Mouse (Mus musculus) embryonic stem cell, embryonic (primary cell): ENCODE data around the gene Ccdc6.

Experiments used
- CTCF ChIA-PET, 4 experiments: fragments of 300-600 bp in 2 of 4; fragments of 350-600 bp in 2 of 4; sonication (Branson Sonifier 250); formaldehyde crosslinking; loops; one replicate each; lab custom pipeline; 2022; ENCODE audit warnings: inconsistent platforms in 2 of 4; lab: Charles Lee
- POLR2A ChIA-PET, 4 experiments: fragments of 300-600 bp in 2 of 4; fragments of 350-600 bp in 2 of 4; sonication (Branson Sonifier 250); formaldehyde crosslinking; loops; one replicate each; lab custom pipeline; 2022; ENCODE audit warnings: antibody characterized with exemption in 4 of 4, inconsistent platforms in 1 of 4; lab: Charles Lee

Gene Ccdc6

DNA sequence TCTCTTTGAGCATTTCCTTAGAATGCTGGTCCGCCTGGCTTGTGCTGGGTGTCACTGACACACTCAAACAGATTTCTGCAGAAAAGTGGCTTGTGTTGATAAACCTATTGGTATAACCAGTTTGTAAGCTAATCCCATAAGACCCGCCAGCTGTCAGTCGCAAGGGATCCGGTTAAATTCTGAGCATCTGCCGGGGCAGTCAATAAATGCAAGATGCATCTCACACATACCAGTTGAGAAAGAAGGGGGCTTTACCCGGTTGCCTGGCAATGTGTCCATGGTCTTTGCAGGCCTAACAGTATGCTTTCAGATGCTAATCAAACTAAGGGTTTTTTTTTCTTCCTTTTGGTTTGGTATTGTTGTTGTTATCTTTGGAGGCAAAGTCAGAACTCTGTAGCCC lies 42.4 kb downstream of the Ccdc6 start:
- ChIA-PET POLR2A (interaction anchor here in 2 of 4 experiments (0.6 to 0.9 kb wide), 2 partner anchors 33 to 80 kb away, joined by 3 to 4 read pairs; no protein-coding TSS in a partner anchor), CTCF (no interaction called here)

DNA sequence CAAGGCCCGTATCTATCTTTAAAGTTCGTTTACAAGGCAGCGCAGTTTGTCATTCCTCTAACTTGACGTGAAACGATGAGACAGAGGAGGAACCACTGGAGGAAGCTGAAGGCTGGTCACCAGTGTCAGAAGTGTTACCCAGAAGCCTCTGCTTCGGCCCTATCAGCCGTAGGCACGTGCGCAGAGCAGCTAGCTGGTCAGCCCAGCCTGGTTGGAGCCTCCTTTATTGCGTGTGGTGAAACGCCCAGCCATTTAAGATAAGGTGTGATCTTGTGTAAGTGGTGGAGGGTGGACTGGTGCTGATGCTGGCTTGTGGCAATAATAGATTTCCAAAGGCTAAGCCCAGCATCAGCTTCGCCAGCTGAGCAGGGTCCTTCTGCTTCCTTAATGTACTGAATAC lies 43.5 kb downstream of the Ccdc6 start:
- ChIA-PET POLR2A (interaction anchor here in 3 of 4 experiments (0.5 to 1.6 kb wide), 9 partner anchors 8 to 1981 kb away, joined by 3 to 6 read pairs (median 3); no protein-coding TSS in a partner anchor), CTCF (interaction anchor here in 2 of 4 experiments (0.5 to 1.1 kb wide), 3 partner anchors 16 to 26 kb away, joined by 3 to 5 read pairs (median 3); no protein-coding TSS in a partner anchor)

DNA sequence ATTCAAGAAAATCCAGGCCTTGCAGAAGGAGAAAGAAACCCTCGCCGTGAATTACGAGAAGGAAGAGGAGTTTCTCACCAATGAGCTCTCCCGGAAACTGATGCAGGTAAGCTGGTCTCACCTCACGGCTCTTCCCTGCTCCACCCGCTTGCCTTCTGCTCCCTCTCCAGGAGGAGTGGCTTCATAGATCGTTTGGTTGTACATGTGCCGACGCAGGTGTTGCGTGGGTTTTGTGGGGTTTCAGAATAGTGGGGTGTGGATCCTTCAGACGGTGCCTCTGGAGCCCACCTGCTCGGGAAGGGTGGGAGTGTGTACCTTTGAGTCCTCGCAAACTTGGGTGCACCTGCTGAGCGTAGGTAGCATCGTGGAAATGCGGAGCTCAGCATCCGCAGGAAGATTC lies 45.7 kb downstream of the Ccdc6 start:
- ChIA-PET CTCF (no interaction called here), POLR2A (interaction anchor here in 1 of 4 experiments (1.5 kb wide), 1 partner anchor 145 kb away, joined by 3 read pairs; no protein-coding TSS in a partner anchor)

DNA sequence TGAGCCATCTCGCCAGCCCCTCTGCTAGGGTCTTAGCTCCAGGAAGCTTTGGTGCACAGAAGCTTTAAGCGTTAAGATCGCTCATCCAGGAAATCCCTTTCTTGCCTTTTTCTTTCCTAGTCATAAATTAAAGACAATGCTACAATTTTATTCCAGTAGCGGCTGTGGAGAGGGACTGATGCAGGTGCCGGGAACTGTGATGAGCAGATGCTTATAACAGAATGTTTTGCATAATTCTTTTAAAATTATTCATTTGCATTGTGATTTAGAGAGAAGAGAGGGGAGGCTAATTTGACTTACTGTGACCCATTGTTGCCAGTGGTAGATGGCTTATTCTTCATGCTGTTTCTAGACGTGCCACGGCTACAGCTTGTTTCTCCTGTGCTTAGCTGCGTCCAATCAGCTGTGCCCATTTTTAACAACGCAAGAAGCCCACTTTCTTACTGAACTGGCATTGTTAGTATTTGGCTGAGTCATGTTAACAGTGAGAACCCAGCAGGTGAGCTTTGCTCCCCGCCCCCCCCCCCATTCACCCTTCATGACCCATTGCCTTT lies 47.2 kb downstream of the Ccdc6 start:
- ChIA-PET POLR2A (interaction anchor here in 3 of 4 experiments (0.5 to 1.6 kb wide), 6 partner anchors 12 to 49 kb away, joined by 3 to 8 read pairs (median 4); no protein-coding TSS in a partner anchor), CTCF (interaction anchor here in 3 of 4 experiments (0.6 to 1.4 kb wide), 4 partner anchors 9 to 1201 kb away, joined by 4 to 5 read pairs (median 4); no protein-coding TSS in a partner anchor)

DNA sequence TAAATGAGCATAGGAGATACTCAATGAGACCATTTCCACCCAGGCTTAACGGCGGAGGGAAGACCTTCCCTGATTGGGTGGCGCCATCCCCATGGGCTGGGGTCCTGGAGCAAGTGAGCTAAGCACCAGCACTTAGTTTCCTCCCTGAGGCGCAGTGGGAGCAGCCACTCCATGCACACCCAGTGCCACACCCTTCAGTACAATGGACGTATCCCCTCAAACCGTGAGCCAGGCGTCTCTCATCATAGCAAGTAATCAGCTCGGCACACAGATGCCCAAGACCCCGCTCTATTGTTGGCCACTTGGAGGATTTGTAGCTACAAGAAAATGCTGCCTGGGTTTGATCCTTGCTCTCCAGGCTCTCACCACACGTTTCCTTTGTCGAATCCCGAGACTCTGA lies 49.0 kb downstream of the Ccdc6 start:
- CTCF ChIA-PET = interaction anchor here in 3 of 4 experiments (0.6 to 2.0 kb wide), 9 partner anchors 9 to 132 kb away, joined by 3 to 11 read pairs (median 3); no protein-coding TSS in a partner anchor
- POLR2A ChIA-PET = interaction anchor here in 2 of 4 experiments (0.6 to 1.8 kb wide), 10 partner anchors 9 to 114 kb away, joined by 3 to 13 read pairs (median 4); no protein-coding TSS in a partner anchor

DNA sequence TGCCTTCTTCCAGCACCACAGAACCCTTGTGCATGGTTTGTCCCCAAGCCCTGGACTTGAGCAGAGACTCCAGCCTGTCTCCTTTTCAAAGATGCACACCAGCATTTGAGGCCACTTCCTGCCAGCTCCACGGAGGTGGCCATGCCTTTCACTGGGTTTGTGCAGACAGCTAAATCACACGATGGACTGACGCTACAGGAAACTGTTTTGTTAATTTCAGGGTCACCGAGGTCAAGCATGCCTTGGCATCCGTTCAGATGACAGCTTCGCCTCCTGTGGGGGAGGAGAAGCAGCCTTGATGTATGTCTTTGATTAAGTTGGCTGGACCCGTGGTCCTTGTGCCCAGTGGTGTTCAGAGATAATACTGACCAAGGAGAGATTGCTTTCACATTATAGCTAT lies 52.2 kb downstream of the Ccdc6 start:
- ChIA-PET CTCF (interaction anchor here in 1 of 4 experiments (0.5 kb wide), 1 partner anchor 260 kb away, joined by 6 read pairs; no protein-coding TSS in a partner anchor), POLR2A (interaction anchor here in 1 of 4 experiments (1.1 kb wide), 2 partner anchors 19 to 32 kb away, joined by 3 to 5 read pairs; no protein-coding TSS in a partner anchor)

DNA sequence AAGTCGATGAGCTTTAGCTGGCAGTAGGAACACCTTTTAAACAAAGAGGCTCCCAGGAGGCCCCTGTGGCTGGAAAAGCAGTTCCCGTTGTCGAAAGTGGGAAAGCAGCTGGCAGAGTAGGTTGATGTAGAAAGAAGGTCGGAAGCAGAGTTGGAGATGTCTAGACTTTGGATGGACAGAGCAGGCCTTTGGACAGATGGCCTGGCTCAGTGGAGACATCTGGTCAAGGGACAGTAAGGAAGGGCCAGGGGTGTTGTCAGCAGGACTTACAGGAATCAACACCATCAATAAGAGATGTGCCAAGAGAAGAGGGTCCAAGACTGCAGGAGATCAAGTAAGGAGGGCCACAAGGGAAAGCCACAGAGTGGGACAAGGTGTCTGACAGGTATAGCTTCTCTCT lies 53.4 kb downstream of the Ccdc6 start:
- ChIA-PET CTCF (interaction anchor here in 3 of 4 experiments (0.6 to 0.7 kb wide), 3 partner anchors 15 to 81 kb away, joined by 3 to 14 read pairs (median 5); no protein-coding TSS in a partner anchor), POLR2A (interaction anchor here in 2 of 4 experiments (0.5 to 1.9 kb wide), 7 partner anchors 11 to 143 kb away, joined by 3 to 4 read pairs (median 3); no protein-coding TSS in a partner anchor)

DNA sequence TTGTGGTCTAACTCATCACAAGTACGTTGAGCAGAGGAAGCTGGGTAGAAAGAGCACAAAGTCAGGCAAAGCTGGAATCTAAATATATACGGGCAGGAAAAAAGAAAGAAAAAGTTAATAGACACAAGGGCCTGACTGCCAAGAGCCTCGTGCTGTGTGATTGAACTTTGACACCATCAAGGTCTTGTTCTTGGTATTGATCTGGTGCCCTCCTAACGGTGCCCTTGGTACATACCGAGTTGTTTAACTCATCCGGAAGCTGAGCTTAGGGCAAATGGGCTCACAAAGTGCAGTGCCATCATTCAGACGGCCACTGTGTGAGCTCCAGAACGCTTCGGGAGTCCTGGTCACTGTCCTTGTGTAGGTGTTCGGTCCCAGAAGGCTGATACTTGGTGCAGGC lies 54.2 kb downstream of the Ccdc6 start:
- ChIA-PET POLR2A (interaction anchor here in 2 of 4 experiments (0.6 to 1.9 kb wide), 5 partner anchors 19 to 767 kb away, joined by 4 to 10 read pairs (median 4); no protein-coding TSS in a partner anchor), CTCF (interaction anchor here in 1 of 4 experiments (0.6 kb wide), 1 partner anchor 81 kb away, joined by 3 read pairs; no protein-coding TSS in a partner anchor)

DNA sequence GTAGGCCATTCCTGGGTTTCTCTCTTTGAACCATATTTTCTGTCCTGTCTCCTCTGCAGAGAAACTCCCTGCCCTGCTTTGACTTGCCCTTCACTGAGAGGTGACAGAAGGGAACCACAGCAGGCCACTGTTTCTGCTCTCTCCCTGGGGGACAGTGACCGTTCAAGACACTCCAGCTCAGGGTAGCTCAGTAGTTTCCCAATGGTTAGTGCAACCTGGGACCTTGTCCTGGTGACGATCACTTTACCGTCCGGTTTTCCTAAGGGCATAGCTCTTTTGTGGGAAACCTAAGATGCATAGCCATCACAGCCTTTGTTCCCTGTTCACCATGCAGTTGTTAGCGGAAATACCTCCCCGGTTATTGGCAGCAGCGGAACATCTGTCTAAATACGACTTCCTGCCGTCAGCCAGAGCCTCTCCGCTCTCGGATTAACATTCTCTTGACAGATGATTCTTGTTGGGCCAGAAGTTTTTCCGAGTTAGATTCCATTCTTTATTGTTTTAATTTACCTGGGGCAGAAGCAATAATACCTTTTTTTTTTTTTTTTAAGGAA lies 55.3 kb downstream of the Ccdc6 start:
- ChIA-PET POLR2A (interaction anchor here in 3 of 4 experiments (0.6 to 1.9 kb wide), 4 partner anchors 9 to 92 kb away, joined by 3 to 5 read pairs (median 3); partner anchors contain the start of gene Slc16a9 (in 1 of the 3)), CTCF (interaction anchor here (0.6 to 1.3 kb wide), 7 partner anchors 13 to 43 kb away, joined by 3 to 10 read pairs (median 4); no protein-coding TSS in a partner anchor)

DNA sequence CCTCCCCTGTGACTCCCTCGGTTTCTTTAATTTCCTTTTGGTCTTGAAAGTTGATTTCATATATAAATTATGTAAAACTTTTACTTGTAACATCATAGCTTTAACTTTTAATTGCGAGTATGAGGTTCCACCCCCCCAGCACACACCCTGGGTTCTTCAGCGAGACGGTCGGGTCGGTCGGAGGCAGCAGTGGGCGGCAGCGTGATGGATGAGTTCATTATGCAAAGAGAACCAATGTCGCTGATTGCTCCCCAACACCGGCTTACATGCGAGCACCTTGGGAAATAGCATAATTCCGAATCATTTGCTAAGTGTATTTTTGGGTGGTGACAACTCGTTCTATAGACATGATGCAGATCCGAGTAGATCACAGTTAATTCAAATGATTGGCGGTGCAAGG lies 56.9 kb downstream of the Ccdc6 start:
- ChIA-PET CTCF (interaction anchor here in 3 of 4 experiments (0.7 to 3.8 kb wide), 3 partner anchors 11 to 20 kb away, joined by 5 to 21 read pairs (median 13); no protein-coding TSS in a partner anchor), POLR2A (interaction anchor here in 2 of 4 experiments (0.6 to 2.0 kb wide), 6 partner anchors 7 to 15 kb away, joined by 3 to 13 read pairs (median 3); no protein-coding TSS in a partner anchor)

DNA sequence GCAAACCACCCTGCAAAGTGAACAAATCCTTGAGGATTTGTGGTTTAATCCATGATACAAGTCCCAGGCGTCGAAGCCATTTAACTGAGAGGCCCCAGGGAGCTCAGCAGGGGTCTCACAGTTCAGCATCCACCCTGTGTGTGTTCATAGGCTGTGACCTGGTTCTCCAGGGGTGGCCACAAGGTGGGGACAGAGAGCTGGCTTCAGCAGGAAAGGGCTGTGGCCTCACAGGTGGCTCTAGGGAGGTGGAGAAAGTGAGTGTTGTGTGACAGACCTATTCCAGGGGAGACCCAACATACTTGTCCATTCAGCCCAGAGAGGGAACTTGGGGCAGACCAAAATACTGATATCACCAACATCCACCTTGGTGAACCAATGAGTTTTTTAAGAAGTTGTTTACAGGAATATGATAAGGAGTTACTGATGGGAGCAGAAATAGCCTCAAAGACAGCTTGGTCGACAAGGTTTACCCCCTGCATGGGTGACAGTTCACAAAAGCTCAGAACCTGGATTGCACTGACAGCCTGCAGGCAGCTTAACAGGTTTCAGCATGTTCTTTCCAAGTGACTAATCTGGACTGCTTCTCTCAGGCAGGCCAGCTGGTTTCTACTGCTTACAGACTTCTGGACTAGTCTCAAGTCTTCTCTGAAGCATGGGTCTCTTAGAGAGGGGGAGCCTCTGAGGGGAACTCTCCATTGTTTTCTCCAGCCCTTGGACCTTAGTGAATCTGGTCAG lies 59.7 kb downstream of the Ccdc6 start:
- ChIA-PET CTCF (interaction anchor here (0.6 to 3.8 kb wide), 30 partner anchors 8 to 898 kb away, joined by 3 to 21 read pairs (median 4); partner anchors contain the start of genes Ccdc6 (in 1 of the 4) and Slc16a9 (in 1 of the 4)), POLR2A (interaction anchor here in 3 of 4 experiments (0.6 to 1.9 kb wide), 7 partner anchors 10 to 62 kb away, joined by 3 to 9 read pairs (median 3); no protein-coding TSS in a partner anchor)

DNA sequence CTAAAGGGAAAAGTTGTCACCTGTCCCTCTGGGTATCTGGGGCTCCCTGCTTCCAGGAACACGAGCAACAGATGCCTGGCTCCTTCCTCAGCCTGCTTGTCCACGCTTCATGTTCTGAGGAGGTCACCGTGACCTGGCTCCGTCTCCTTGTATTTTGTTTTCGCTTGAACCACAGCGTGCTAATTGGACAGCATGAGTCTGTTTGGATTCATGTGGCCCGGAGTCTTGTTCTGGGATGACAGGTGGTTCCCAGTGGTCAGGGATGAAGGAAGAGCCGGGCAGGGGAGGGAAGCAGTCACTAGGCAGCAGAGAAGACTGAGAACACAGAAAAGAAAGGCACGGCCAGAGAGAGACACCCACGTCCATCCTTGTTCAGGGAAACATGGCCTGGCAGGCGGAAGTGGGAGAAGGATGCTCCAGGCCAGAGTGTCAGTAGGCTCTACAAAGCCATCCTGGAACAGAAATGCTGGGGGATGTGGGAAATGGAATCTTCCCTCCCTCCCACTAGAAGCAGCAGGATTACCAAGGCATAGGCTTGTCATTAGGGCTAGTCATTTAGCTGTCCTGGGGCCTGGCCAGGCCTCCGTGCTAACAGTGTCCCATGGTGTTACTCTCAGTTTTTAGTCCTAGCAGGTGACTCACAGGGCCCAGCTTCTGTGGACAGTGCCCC lies 62.9 kb downstream of the Ccdc6 start:
- POLR2A ChIA-PET = interaction anchor here in 1 of 4 experiments (0.6 to 0.7 kb wide), 2 partner anchors 157 to 170 kb away, joined by 5 to 6 read pairs; no protein-coding TSS in a partner anchor
- CTCF ChIA-PET = no interaction called here

DNA sequence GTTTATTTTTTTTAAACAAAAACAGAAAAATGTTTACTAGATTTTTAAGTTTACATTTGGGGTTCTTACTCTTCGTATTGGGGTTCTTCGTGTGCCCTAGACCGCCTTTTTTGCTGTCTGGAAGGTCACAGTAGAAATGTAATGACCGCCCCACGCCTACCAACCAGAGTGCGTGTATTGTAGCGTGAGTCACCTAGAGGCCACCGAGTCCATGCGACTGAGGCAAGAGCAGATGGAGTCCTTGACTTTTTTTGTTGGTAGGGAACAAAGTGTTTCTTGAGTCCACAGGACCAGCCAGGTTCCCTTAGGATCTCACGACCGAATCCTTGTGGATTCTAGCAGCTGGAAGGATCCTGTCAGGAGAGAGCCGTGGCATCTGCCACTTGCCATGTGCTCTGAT lies 63.9 kb downstream of the Ccdc6 start:
- CTCF ChIA-PET = no interaction called here
- POLR2A ChIA-PET = interaction anchor here in 2 of 4 experiments (1.0 to 1.3 kb wide), 2 partner anchors 9 to 10 kb away, joined by 3 read pairs; no protein-coding TSS in a partner anchor

DNA sequence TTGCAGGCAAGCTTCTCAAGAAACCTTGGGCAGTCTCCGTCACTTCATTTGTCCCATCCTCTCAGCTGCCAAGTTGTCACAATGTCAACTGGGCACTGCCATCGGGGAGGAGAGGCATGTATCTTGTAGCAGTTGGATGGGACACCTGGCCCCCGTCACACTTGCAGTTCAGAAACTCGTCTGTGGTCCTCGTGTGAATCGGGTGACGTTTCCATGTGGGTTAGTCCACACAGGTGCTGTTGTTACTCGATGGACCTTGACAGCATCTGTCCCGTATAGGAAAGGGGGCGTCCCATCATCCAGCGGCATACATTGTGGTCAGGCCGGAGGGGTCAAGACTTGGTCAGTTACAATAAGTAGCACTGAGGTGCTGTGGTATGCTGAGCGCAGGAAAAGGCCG lies 64.6 kb downstream of the Ccdc6 start:
- ChIA-PET POLR2A (interaction anchor here in 3 of 4 experiments (0.6 to 1.3 kb wide), 3 partner anchors 10 to 728 kb away, joined by 3 read pairs; no protein-coding TSS in a partner anchor), CTCF (no interaction called here)

DNA sequence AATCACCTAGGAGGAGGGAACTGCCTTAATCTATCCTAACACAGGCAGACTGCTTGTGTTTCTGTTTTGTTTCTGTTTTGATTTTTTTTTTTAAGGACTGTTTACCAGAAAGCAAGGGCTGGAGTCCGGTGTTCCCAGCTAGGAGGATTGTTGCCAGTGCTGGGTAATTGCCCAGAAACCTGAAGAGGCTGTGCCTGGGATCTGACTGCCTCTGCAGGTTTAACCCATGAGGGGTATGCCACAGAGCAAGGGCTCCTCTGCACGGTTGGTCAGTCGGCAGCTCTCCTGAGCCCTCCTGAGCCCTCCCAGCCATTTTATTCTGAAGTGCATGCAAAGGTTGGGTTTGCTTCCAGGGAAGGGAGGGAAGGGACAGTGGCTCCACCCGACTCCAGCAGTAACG lies 66.8 kb downstream of the Ccdc6 start:
- ChIA-PET POLR2A (interaction anchor here in 3 of 4 experiments (0.6 to 1.8 kb wide), 9 partner anchors 10 to 290 kb away, joined by 3 to 5 read pairs (median 3); no protein-coding TSS in a partner anchor), CTCF (interaction anchor here in 3 of 4 experiments (0.6 to 5.2 kb wide), 9 partner anchors 7 to 125 kb away, joined by 3 to 21 read pairs (median 4); no protein-coding TSS in a partner anchor)

DNA sequence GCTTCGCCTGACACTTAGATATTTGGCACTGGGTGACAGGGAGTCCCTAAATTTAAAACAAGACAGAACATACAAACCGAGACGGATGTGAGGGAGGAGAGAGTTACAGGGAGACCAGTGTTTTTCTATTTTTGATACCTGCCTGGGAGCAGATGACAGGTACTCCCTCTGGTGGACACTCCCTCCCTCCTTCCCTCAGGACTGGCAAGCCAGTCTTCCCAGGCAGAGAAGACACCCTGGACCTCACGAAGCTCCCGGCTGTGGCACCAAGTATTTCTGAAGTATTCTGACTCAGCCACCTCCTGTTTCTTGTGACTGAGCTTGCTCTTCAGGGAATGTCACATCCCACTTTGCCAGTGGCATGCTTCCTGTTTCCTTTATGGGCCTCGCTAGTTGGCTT lies 69.0 kb downstream of the Ccdc6 start:
- ChIA-PET POLR2A (interaction anchor here in 1 of 4 experiments (0.7 to 1.6 kb wide), 2 partner anchors 9 to 776 kb away, joined by 3 to 4 read pairs; no protein-coding TSS in a partner anchor), CTCF (interaction anchor here (0.5 to 5.2 kb wide), 9 partner anchors 10 to 185 kb away, joined by 3 to 21 read pairs (median 3); no protein-coding TSS in a partner anchor)
